Mouse (Mus musculus) liver, embryonic 15.5 days (tissue): ENCODE measurements around the gene Map6. TPM values are rescaled to one million over a fixed set of nuclear protein-coding genes. Genes with fewer than 3 reads are reported as not detected.

Experiments
- ATAC-seq: fragments of 200-750 bp; cut with Nextera tagmentation; 2 replicates; pipeline ENCODE4 v1.8.0; 2017; ENCODE audit warnings: moderate number of reproducible peaks, mild to moderate bottlenecking, moderate library complexity; ENCODE audit not compliant: insufficient read depth
- H3K27ac ChIP-seq: fragments of 300-500 bp; sonication (generic); replicated peaks from 2 replicates; pipeline ENCODE4 v1.5.1; 2015; ENCODE audit warnings: mild to moderate bottlenecking, inconsistent platforms
- H3K27me3 ChIP-seq: fragments of 300-500 bp; sonication (generic); 2 replicates; pipeline ENCODE4 v1.6.1; 2015; ENCODE audit warnings: mild to moderate bottlenecking, inconsistent platforms
- H3K36me3 ChIP-seq: fragments of 300-500 bp; sonication (generic); replicated peaks from 2 replicates; pipeline ENCODE4 v1.6.1; 2015; ENCODE audit warnings: moderate library complexity, mild to moderate bottlenecking, inconsistent platforms
- H3K4me1 ChIP-seq: fragments of 300-500 bp; sonication (generic); replicated peaks from 2 replicates; pipeline ENCODE4 v1.6.1; 2015; ENCODE audit warnings: inconsistent platforms
- H3K4me2 ChIP-seq: fragments of 300-500 bp; sonication (generic); 2 replicates; pipeline ENCODE4 v1.6.1; 2015; ENCODE audit warnings: moderate library complexity, mild to moderate bottlenecking, inconsistent platforms
- H3K4me3 ChIP-seq: fragments of 300-500 bp; sonication (generic); replicated peaks from 2 replicates; pipeline ENCODE4 v1.5.1; 2015; ENCODE audit warnings: mild to moderate bottlenecking, inconsistent platforms
- H3K9ac ChIP-seq: fragments of 300-500 bp; sonication (generic); 2 replicates; pipeline ENCODE4 v1.6.1; 2015; ENCODE audit warnings: moderate library complexity, mild to moderate bottlenecking, inconsistent platforms
- H3K9me3 ChIP-seq: fragments of 300-500 bp; sonication (generic); replicated peaks from 2 replicates; pipeline ENCODE4 v1.6.1; 2016; ENCODE audit warnings: inconsistent platforms
- WGBS: fragments of 180-500 bp; shearing (Covaris S2); methylation state at CpG from one replicate; pipeline ENCODE4 v1.1.7; 2015; ENCODE audit warnings: mixed read lengths; ENCODE audit not compliant: insufficient replicate concordance; 5-methylcytosine and 5-hydroxymethylcytosine counted together
- polyA plus RNA-seq: library from polyadenylated mRNA; unstranded; fragments of >200 nt; fragmentation: Nextera tagmentation; extraction: Ambion mirVana; gene quantifications from 2 replicates; pipeline ENCODE4 v1.2.1, GENCODE M21; 2015

Map6 gene
- polyA plus RNA-seq, 1 experiment from 2014 or later, result 0.12 TPM

DNA sequence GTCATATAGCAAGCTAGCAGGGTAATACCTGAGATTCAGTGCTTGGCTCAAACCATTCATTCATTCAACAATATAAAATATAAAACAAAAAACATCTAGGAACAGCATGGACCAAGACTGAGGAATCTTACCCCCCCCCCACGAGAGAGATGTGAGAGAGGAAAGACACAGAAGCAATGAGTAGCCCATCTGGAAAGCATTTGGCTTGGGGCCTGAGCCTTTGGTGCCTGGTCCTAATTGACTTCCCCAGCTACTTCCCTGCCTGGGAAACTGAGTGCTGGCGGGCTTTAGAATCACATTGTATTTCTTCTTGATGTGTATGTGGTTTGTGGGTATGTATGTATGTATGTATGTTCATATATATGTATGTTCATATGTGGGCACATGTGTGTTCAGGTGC is 31.6 kb upstream of the Map6 start:
- H3K9ac ChIP-seq, result no peak overlapping the region
- H3K4me2 ChIP-seq, result no peak overlapping the region
- H3K9me3 ChIP-seq, result no peaks in the 10 kb centered on the region
- H3K27me3 ChIP-seq, result peaks cover 29% of the 10 kb centered on the region
- peaks cover 22% of the 10 kb centered on the region for H3K4me1 ChIP-seq
- no peak overlapping the region for H3K27ac ChIP-seq
- no peaks in the 10 kb centered on the region for H3K36me3 ChIP-seq
- H3K4me3 ChIP-seq, result no peak overlapping the region
- 44% methylated on average over 2 of the region's 2 CpGs for WGBS
- ATAC-seq, result no peak

DNA sequence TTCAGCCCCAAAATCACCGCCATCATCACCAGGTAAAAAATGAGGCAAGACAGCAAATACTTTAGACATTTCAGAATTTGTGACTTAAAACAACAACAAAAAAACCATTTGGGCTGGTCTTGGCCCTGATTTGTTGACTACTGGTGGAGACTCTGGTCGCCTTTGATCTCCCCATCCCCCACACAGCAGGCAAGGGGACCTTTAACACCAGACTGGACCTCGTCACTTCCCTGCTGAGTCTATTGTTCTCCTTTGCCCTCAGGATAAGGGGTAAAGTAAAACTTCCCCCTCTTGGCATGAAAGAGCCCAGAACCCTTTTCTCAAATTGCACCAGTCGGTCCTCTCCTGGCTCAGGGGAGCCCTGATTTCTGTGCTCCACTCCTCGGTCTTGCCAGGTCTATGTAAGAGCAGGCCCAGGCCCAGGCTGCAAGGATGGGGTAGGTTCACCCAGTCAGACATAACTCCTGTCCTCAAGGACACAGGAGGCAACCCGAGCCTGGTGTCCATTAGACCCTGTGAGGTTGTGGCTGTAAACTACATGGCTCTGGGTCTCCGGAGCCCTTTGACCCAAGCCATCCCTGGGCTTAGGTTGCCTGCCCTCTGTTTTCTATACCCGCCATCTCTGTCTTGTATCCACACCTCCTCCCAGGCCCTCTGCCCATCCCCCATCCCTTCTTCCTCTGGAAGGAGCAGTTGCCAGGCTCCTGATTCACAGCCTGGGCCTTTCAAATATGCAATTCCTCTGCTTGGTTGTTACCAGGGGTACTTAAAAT is 30.2 kb upstream of the Map6 start:
- Histone ChIP-seq H3K4me3 (0 out of 2 replicates have a peak overlapping the region, but pooled peaks have one; percentile 12), H3K4me2 (peak overlapping the region; percentile 62), H3K36me3 (no peaks in the 10 kb centered on the region), H3K9ac (no peak overlapping the region), H3K27ac (peak overlapping the region; percentile 33; the same call in 1 of the 2 replicates), H3K27me3 (peaks cover 36% of the 10 kb centered on the region), H3K4me1 (peaks cover 25% of the 10 kb centered on the region), H3K9me3 (no peaks in the 10 kb centered on the region)
- ATAC-seq, result no peak
- WGBS, result 41% methylated on average over 8 of the region's 8 CpGs

DNA sequence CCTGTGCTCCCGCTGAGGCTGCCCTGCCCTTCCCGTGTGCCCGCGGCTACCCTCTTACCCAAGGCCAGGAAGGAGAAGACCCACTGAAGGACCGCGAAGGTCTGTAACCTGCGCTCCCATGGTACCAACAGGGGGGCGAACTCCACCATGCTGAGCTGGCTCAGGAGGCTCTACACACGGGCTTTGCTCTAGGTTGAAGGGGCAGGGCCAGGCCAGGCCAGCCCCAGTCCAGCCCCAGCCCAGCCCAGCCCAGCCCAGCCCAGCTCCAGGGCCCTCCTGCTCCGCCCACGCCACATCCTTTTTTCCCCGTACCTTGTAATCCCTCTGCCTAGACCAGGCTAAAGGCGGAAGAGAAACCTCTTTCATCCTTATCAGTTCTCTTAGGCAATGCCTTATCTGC is 28.8 kb upstream of the Map6 start, which contains the start of gene Mogat2:
Gene Mogat2 (minus strand): TSS at position 203 of the 400 bp plus-strand sequence.
- Histone ChIP-seq H3K9ac (peak within 1 kb of the TSS; percentile 6; the same call in 1 of the 2 replicates), H3K4me2 (peak within 1 kb of the TSS; percentile 62), H3K27ac (no peak within 1 kb of the TSS; the same call in 1 of the 2 replicates), H3K4me1 (peaks cover 26% of the 10 kb centered on the region), H3K27me3 (peaks cover 36% of the 10 kb centered on the region), H3K9me3 (no peaks in the 10 kb centered on the region), H3K4me3 (peak within 1 kb of the TSS; percentile 45), H3K36me3 (no peaks in the 10 kb centered on the region)
- 1% methylated on average over 13 of the region's 13 CpGs for WGBS
- ATAC-seq, result peak; percentile 87

DNA sequence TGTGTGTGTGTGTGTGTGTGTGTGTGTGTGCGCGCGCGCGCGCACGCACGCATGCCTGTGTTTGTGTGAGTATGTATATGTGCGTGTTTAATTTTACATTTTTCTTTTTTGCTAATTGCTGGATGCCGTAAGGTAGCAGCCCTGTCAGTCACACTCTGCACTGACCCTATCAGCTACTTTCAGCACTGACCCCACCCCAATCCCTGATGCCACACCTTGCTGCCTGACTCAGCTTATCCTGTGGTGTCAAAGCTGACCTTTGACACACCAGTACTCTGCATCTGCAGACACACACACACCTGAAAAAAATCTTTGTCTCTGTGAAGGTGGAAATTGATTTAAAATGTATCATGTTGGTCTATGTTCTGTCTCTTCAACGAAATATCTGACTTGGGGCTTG is 25.1 kb upstream of the Map6 start:
- Histone ChIP-seq H3K4me2 (no peak overlapping the region), H3K27ac (no peak overlapping the region), H3K36me3 (no peaks in the 10 kb centered on the region), H3K27me3 (peaks cover 39% of the 10 kb centered on the region), H3K4me1 (peaks cover 20% of the 10 kb centered on the region), H3K9ac (no peak overlapping the region), H3K9me3 (no peaks in the 10 kb centered on the region), H3K4me3 (no peak overlapping the region)
- no peak for ATAC-seq
- WGBS, result 81% methylated on average over 11 of the region's 11 CpGs

DNA sequence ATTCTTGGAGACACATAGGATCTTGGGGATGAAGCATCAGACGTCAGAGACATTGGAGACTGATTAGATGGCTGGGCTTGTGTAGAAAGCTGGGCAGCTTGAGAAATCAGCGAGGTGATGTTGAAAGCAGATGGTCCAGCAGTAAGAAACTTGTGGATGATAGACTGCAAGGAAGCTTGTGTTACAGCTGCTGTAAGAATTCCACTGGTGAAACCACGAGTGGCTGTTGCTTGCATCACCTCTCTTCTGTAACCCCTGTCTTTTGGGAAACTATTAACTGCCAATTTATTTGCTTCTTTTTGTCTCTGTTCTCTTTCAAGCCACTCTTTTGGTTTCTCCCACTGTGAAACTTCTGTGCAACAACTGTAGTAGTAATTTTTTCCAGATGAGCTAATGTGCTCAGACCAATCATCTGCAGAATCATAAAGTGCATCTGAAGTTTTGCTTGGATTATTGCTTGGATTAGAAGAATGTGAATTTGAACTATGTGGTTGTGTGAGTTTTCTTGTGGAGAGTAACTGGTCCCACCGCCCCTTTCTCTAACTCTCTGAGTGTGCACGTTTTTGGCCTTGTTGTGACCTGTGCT is 19.0 kb upstream of the Map6 start:
- Histone ChIP-seq H3K9me3 (no peaks in the 10 kb centered on the region), H3K9ac (no peak overlapping the region), H3K4me1 (no peaks in the 10 kb centered on the region), H3K27ac (no peak overlapping the region), H3K4me3 (no peak overlapping the region), H3K27me3 (peaks cover 39% of the 10 kb centered on the region), H3K4me2 (no peak overlapping the region), H3K36me3 (no peaks in the 10 kb centered on the region)
- ATAC-seq, result no peak
- WGBS, result 38% methylated on average over 5 of the region's 5 CpGs

DNA sequence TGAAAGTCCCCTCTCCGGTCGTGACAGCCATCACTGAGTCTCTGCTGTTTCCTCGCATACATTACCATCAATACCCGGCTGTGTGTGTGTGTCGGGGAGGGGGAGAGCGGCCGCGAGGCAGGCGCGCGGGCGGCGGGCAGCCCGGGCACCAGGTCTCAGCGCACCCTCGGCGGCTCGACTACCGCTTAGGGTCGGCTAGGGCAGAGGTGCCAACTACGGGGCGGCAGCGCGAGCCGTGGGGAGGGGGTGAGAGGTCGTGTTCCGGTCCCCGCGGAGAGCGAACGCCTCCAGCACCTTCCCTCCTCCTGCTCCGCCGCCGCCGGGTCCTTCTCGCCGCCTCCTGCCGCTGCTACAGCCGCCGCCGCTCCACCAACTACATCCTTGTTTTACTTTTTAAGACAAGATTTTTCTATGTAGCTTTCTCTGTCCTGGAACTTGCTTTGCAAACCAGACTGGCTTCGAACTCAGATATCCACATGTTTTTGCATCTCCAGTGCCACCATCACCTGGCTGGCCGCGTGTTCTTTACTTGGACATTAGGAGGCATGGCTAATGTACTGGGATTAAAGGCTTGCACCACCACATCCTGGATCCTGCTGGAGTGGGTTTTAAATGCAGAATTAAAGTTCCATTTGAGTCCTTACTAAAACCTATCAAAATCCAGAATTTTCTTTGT is 18.2 kb upstream of the Map6 start:
- H3K27me3 ChIP-seq, result peaks cover 39% of the 10 kb centered on the region
- peak overlapping the region; percentile 27 for H3K4me3 ChIP-seq
- no peaks in the 10 kb centered on the region for H3K36me3 ChIP-seq
- H3K4me2 ChIP-seq, result peak overlapping the region; percentile 60
- WGBS, result 2% methylated on average over 42 of the region's 44 CpGs
- no peaks in the 10 kb centered on the region for H3K9me3 ChIP-seq
- no peaks in the 10 kb centered on the region for H3K4me1 ChIP-seq
- no peak overlapping the region for H3K9ac ChIP-seq
- H3K27ac ChIP-seq, result no peak overlapping the region
- no peak for ATAC-seq

DNA sequence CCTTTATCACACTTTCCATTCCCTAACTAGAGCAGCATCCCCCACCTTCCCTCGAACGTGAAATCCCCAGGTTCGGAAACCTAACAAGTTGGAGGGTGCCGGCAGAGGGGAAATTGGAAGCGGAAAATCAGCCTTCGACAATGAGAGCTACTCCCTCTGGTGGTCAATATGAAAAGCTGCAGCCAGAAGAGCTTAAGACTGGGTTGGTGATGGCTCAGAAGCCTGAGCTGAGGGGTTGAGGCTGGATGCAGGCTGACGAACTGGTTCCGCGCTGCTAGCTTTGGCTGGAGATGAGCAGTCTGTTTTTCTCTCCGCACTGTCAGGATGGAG is 17.7 kb upstream of the Map6 start:
- ATAC-seq, result no peak
- 1% methylated on average over 10 of the region's 10 CpGs for WGBS
- Histone ChIP-seq H3K4me1 (no peaks in the 10 kb centered on the region), H3K27ac (no peak overlapping the region), H3K36me3 (no peaks in the 10 kb centered on the region), H3K4me3 (0 out of 2 replicates have a peak overlapping the region, but pooled peaks have one; percentile 27), H3K9ac (no peak overlapping the region), H3K9me3 (no peaks in the 10 kb centered on the region), H3K27me3 (peaks cover 39% of the 10 kb centered on the region), H3K4me2 (peak overlapping the region; percentile 60)

DNA sequence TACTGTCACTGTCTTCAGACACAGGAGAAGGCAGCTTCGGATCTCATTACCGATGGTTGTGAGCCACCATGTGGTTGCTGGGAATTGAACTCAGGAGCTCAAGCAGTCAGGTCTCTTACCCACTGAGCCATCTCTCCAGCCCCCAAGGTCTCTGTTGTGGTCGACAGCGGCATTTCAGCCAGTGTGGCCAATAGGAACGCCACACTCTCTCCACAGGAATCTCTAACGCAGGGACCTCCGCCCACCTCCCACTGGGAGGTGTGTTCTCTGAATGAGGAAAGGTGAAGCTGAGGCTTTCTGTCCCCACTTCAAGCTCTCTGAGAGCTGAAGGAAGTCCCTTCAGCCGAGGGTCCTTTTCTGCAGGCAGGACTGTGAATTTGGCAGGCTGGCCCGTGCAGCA is 16.9 kb upstream of the Map6 start:
- no peak overlapping the region for H3K9ac ChIP-seq
- ATAC-seq, result no peak
- H3K4me3 ChIP-seq, result no peak overlapping the region
- no peaks in the 10 kb centered on the region for H3K36me3 ChIP-seq
- H3K9me3 ChIP-seq, result no peaks in the 10 kb centered on the region
- H3K27ac ChIP-seq, result no peak overlapping the region
- H3K27me3 ChIP-seq, result peaks cover 39% of the 10 kb centered on the region
- no peaks in the 10 kb centered on the region for H3K4me1 ChIP-seq
- no peak overlapping the region for H3K4me2 ChIP-seq
- WGBS, result 32% methylated on average over 9 of the region's 9 CpGs

DNA sequence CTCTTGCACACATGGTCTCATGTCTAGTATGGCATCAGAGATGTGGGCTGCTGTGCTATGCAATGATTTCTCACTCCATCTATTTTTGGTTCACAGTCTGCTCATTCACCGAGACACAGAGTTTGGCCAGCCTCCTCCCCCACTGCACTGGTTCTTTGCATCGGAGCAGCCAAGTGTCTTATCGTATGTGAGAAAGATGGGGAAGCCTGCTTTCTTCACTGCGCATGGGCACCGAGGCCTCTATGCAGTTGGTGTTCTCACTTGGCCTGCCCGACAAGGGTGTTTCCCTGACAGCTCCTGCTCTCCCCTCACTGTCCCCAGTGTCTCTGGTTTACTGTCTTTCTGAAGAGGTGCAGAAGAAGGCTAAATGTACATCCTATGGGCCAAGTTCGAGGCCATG is 12.2 kb upstream of the Map6 start:
- Histone ChIP-seq H3K4me3 (no peak overlapping the region), H3K4me2 (no peak overlapping the region), H3K27ac (no peak overlapping the region), H3K4me1 (no peaks in the 10 kb centered on the region), H3K9ac (no peak overlapping the region), H3K27me3 (peaks cover 12% of the 10 kb centered on the region), H3K9me3 (no peaks in the 10 kb centered on the region), H3K36me3 (no peaks in the 10 kb centered on the region)
- 53% methylated on average over 7 of the region's 7 CpGs for WGBS
- ATAC-seq, result no peak

DNA sequence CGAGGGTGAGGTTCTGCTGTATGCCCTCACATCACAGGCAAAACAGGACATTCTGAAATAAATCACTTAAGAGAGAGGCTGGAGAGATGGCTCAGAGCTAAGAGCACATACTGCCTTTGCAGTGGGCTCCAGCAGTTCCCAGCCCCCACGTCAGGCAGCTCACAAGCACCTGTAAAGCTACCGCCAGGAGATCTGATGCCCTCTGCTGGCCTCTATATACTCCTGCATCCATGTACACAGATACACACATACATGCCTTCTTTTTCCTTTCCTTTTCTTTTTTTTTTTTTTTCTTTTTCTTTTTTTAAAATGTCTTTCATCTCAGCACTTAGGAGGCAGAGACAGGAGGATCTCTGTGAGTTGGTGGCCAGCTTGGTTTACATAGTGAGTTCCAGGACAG is 5.3 kb upstream of the Map6 start:
- no peak overlapping the region for H3K9ac ChIP-seq
- 40% methylated on average over 3 of the region's 3 CpGs for WGBS
- H3K4me1 ChIP-seq, result no peaks in the 10 kb centered on the region
- no peak overlapping the region for H3K4me2 ChIP-seq
- H3K36me3 ChIP-seq, result no peaks in the 10 kb centered on the region
- H3K27ac ChIP-seq, result no peak overlapping the region
- no peak for ATAC-seq
- no peaks in the 10 kb centered on the region for H3K9me3 ChIP-seq
- no peak overlapping the region for H3K4me3 ChIP-seq
- H3K27me3 ChIP-seq, result peaks cover 25% of the 10 kb centered on the region

DNA sequence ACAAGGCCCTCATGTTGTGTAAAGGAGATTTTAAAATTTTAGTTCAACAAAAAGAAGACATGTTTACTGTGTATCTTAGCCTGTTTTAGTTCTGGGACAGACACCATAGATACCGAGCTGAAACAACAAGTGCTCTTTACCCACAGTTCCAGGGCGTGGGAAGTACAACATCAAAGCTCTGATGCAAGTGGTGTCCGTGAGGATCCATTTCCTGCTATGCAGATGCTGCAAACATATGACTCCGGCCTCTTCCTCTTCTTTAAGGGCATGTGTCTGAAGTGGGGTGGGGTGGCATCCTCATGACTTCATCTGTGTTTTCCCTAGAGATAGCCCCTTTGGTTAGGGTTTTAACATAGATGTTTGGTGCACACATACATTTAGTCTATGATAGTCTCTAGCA is 3.7 kb upstream of the Map6 start:
- peaks cover 41% of the 10 kb centered on the region for H3K27me3 ChIP-seq
- no peaks in the 10 kb centered on the region for H3K36me3 ChIP-seq
- ATAC-seq, result no peak
- 23% methylated on average over 4 of the region's 4 CpGs for WGBS
- H3K9me3 ChIP-seq, result no peaks in the 10 kb centered on the region
- H3K4me1 ChIP-seq, result 0 out of 2 replicates have a peak, but pooled peaks cover 4% of the 10 kb centered on the region
- H3K4me2 ChIP-seq, result no peak overlapping the region
- H3K4me3 ChIP-seq, result no peak overlapping the region
- no peak overlapping the region for H3K9ac ChIP-seq
- H3K27ac ChIP-seq, result no peak overlapping the region
